Comparison of ENCODE assay signal across 9 mouse cellular contexts in genomic region chr2:144159854-144160331, GRCm38 (mm10).
A peak's percentile ranks its signal among the peaks of the same experiment; 100 is the strongest.
DNase-seq lines count a peak whose midpoint lies in the region; ATAC-seq and TF ChIP-seq lines count a peak whose summit lies in the region.
"Had no signal": no experiment of that assay in that cellular context is flagged by ENCODE, and none has a peak within 500 bp of the region (broad histone marks: within the 10 kb centered on the region; RNA-seq: fewer than 3 reads in every experiment).

No protein-coding gene starts in this region.

- no peak for TF ChIP-seq POLR2A in lung, adult 2 months (IDR thresholded peaks at IDR 0.05; ENCODE audit: borderline replicate concordance, extremely low read depth, low read depth, low read length)

- H3K36me3 ChIP-seq in lung, embryonic 16.5 days (ENCODE audit: control insufficient read depth, insufficient read depth, low read length) = no peaks in the 10 kb centered on the region
- H3K36me3 ChIP-seq in embryonic facial prominence, embryonic 15.5 days = no peaks in the 10 kb centered on the region
- H3K36me3 ChIP-seq in stomach, embryonic 14.5 days (ENCODE audit: control insufficient read depth, insufficient read depth, low read length) = no peaks in the 10 kb centered on the region

- no peaks in the 10 kb centered on the region for H3K9me3 ChIP-seq in lung, embryonic 16.5 days (ENCODE audit: control insufficient read depth, low read length)
- no peaks in the 10 kb centered on the region for H3K9me3 ChIP-seq in embryonic facial prominence, embryonic 15.5 days (replicated peaks)
- no peaks in the 10 kb centered on the region for H3K9me3 ChIP-seq in stomach, embryonic 14.5 days (ENCODE audit: control insufficient read depth, low read depth, low read length)

- 21% methylated on average over 9 of the region's 9 CpGs for WGBS in lung, embryonic 16.5 days
- 47% methylated on average over 9 of the region's 9 CpGs for WGBS in lung, adult 2 months
- 22% methylated on average over 9 of the region's 9 CpGs for WGBS in embryonic facial prominence, embryonic 15.5 days
- 24% methylated on average over 9 of the region's 9 CpGs for WGBS in stomach, embryonic 14.5 days

- H3K27ac ChIP-seq in lung, embryonic 16.5 days (ENCODE audit: low read length) = peak overlapping the region; percentile 56
- H3K27ac ChIP-seq in embryonic facial prominence, embryonic 15.5 days (replicated peaks) = peak overlapping the region; percentile 95
- H3K27ac ChIP-seq in stomach, embryonic 14.5 days (ENCODE audit: low read length) = peak overlapping the region; percentile 93

- H3K4me2 ChIP-seq in lung, embryonic 16.5 days (ENCODE audit: low read depth, low read length) = no peak overlapping the region
- peak overlapping the region; percentile 18 for H3K4me2 ChIP-seq in embryonic facial prominence, embryonic 15.5 days (replicated peaks)
- peak overlapping the region; percentile 17 for H3K4me2 ChIP-seq in stomach, embryonic 14.5 days (replicated peaks; ENCODE audit: low read depth, low read length)

- no peak overlapping the region for H3K4me3 ChIP-seq in lung, embryonic 16.5 days (ENCODE audit: low read length)
- H3K4me3 ChIP-seq in lung, adult 2 months (replicated peaks; ENCODE audit: extremely low read depth, low read depth, low read length) = no peak overlapping the region
- no peak overlapping the region for H3K4me3 ChIP-seq in embryonic facial prominence, embryonic 15.5 days (replicated peaks)
- no peak overlapping the region for H3K4me3 ChIP-seq in stomach, embryonic 14.5 days (ENCODE audit: low read depth, low read length)

- peak; percentile 39 for ATAC-seq in lung, embryonic 16.5 days (ENCODE audit: low read depth)
- peak; percentile 70 for ATAC-seq in embryonic facial prominence, embryonic 15.5 days (ENCODE audit: insufficient number of reproducible peaks, low FRiP score, low TSS enrichment, low read depth)
- no peak for ATAC-seq in stomach, embryonic 14.5 days (ENCODE audit: insufficient number of reproducible peaks, insufficient read depth, low FRiP score, low read depth)
- ATAC-seq: hindbrain, embryonic 16.5 days had no signal

- no peaks in the 10 kb centered on the region for H3K27me3 ChIP-seq in lung, embryonic 16.5 days (ENCODE audit: control insufficient read depth, insufficient read depth, low read depth, low read length)
- no peaks in the 10 kb centered on the region for H3K27me3 ChIP-seq in embryonic facial prominence, embryonic 15.5 days
- H3K27me3 ChIP-seq in stomach, embryonic 14.5 days (ENCODE audit: control insufficient read depth, insufficient read depth, low read length) = no peaks in the 10 kb centered on the region

- H3K4me1 ChIP-seq in lung, embryonic 16.5 days (replicated peaks; ENCODE audit: control insufficient read depth, insufficient read depth, low read length) = peaks cover 15% of the 10 kb centered on the region
- H3K4me1 ChIP-seq in lung, adult 2 months (ENCODE audit: control insufficient read depth, insufficient read depth, low read length) = 0 out of 2 replicates have a peak, but pooled peaks cover 2% of the 10 kb centered on the region
- peaks cover 72% of the 10 kb centered on the region for H3K4me1 ChIP-seq in embryonic facial prominence, embryonic 15.5 days
- peaks cover 30% of the 10 kb centered on the region for H3K4me1 ChIP-seq in stomach, embryonic 14.5 days (ENCODE audit: control insufficient read depth, insufficient read depth, low read length)

- no peak for DNase-seq in lung, adult 2 months
- DNase-seq in kidney, postnatal 36 days = peak; percentile 75 to 76
- no peak for DNase-seq in cerebellum, adult 11 months
- DNase-seq in urinary bladder, postnatal 10 days (ENCODE audit: low spot score) = no peak
- no peak for DNase-seq in layer of hippocampus, postnatal 14 days (ENCODE audit: low spot score in 2 of 2)

- TF ChIP-seq CTCF in lung, adult 2 months (IDR thresholded peaks at IDR 0.05; ENCODE audit: insufficient read depth, low read length) = no peak

- 0 out of 2 replicates have a peak overlapping the region, but pooled peaks have one; percentile 25 for H3K9ac ChIP-seq in lung, embryonic 16.5 days (ENCODE audit: low read length)
- no peak overlapping the region for H3K9ac ChIP-seq in embryonic facial prominence, embryonic 15.5 days
- no peak overlapping the region for H3K9ac ChIP-seq in stomach, embryonic 14.5 days (replicated peaks; ENCODE audit: low read depth, low read length)

Comparison
In these comparisons a context has a peak if more than half of its experiments do, and no peak if none do; other contexts are left out.
1. DNase-seq: peak in kidney, postnatal 36 days (2 of 2); none in lung, adult 2 months (single experiment), cerebellum, adult 11 months (single experiment), urinary bladder, postnatal 10 days (single experiment) and layer of hippocampus, postnatal 14 days (0 of 2).
2. Peak in every context shown above with its lines, with median percentiles within 50 percentile points of each other: H3K27ac ChIP-seq.